Mouse (Mus musculus): Measurements from ENCODE around the gene Gm14548. TPM values are rescaled to one million over a fixed set of nuclear protein-coding genes. Genes with fewer than 3 reads are reported as not detected.
"Not testable (repeated sequence)": the region's sequence is repeated elsewhere in the genome, so short reads cannot be mapped to it uniquely, and the experiment has no call there.

The Gm14548 gene
- polyA plus RNA-seq (2015; fragmentation: Nextera tagmentation; extraction: Ambion mirVana), result not detected in 2 replicates

- whole genome bisulfite sequencing, result 51% methylated on average over 3 of the region's 3 CpGs
- H3K4me3 ChIP-seq (ENCODE audit: low read depth, low read length); H3K36me3 ChIP-seq (ENCODE audit: control insufficient read depth, insufficient read depth); H3K4me1 ChIP-seq (replicated peaks; ENCODE audit: control insufficient read depth, insufficient read depth, low read length); H3K27me3 ChIP-seq (replicated peaks; ENCODE audit: control insufficient read depth, insufficient read depth, low read length); H3K9me3 ChIP-seq (ENCODE audit: control insufficient read depth); ATAC-seq; H3K9ac ChIP-seq (ENCODE audit: low read depth, low read length); H3K27ac ChIP-seq (ENCODE audit: low read depth, low read length); H3K4me2 ChIP-seq (replicated peaks; ENCODE audit: low read depth): not testable (repeated sequence)
These were observed at the start of gene Gm14548 for GRCm38 (mm10) chr7:3898036-3898590. Gm14548 (minus strand) TSS chr7:3898120.

DNA sequence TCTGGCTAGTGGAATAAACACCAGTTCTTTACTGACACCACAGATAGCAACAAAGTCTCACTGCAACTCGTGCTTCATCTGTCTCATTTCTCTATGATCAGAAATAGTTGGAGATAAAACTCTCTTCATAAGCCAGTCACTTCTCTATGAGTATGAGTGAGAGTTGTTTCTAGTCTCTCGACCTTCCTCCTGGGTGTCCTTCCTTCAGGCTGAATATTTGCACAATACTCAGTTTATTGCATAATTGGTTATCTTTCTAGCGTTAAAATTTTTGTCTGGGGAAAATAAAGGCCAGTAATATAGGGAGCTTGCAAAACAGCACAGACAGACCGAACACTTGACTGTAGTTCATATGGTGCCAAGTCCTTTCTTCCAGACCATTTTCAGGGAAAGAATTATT, 48.2 kb upstream of the Gm14548 start:
- no peaks in the 10 kb centered on the region for H3K4me1 ChIP-seq (replicated peaks; ENCODE audit: control insufficient read depth, insufficient read depth, low read length)
- TF ChIP-seq CTCF (IDR thresholded peaks at IDR 0.05; ENCODE audit: low read depth), result no peak
- no peak overlapping the region for H3K9ac ChIP-seq (ENCODE audit: low read depth, low read length)
- H3K4me3 ChIP-seq (ENCODE audit: low read depth, low read length), result no peak overlapping the region
- no peak for ATAC-seq
- H3K27ac ChIP-seq (ENCODE audit: low read depth, low read length), result no peak overlapping the region
- H3K9me3 ChIP-seq (ENCODE audit: control insufficient read depth), result no peaks in the 10 kb centered on the region
- no peaks in the 10 kb centered on the region for H3K36me3 ChIP-seq (ENCODE audit: control insufficient read depth, insufficient read depth)
- no peaks in the 10 kb centered on the region for H3K27me3 ChIP-seq (replicated peaks; ENCODE audit: control insufficient read depth, insufficient read depth, low read length)
- WGBS, result 59% methylated on average over 4 of the region's 4 CpGs
- H3K4me2 ChIP-seq (replicated peaks; ENCODE audit: low read depth), result no peak overlapping the region

GRCm38 (mm10) chr7:3940915-3941314, 43.0 kb upstream of the Gm14548 start:
- Histone ChIP-seq H3K36me3 (ENCODE audit: control insufficient read depth, insufficient read depth) (no peaks in the 10 kb centered on the region), H3K9ac (ENCODE audit: low read depth, low read length) (no peak overlapping the region), H3K4me2 (replicated peaks; ENCODE audit: low read depth) (no peak overlapping the region), H3K9me3 (ENCODE audit: control insufficient read depth) (no peaks in the 10 kb centered on the region), H3K27me3 (replicated peaks; ENCODE audit: control insufficient read depth, insufficient read depth, low read length) (no peaks in the 10 kb centered on the region), H3K27ac (ENCODE audit: low read depth, low read length) (no peak overlapping the region), H3K4me1 (replicated peaks; ENCODE audit: control insufficient read depth, insufficient read depth, low read length) (no peaks in the 10 kb centered on the region), H3K4me3 (ENCODE audit: low read depth, low read length) (no peak overlapping the region)
- ATAC-seq, result no peak
- 72% methylated on average over 3 of the region's 3 CpGs for WGBS
- no peak for TF ChIP-seq CTCF (IDR thresholded peaks at IDR 0.05; ENCODE audit: low read depth)

- 61% methylated on average over 1 of the region's 1 CpGs for WGBS
- TF ChIP-seq CTCF (IDR thresholded peaks at IDR 0.05; ENCODE audit: low read depth), result no peak
- ATAC-seq, result no peak
- Histone ChIP-seq H3K27ac (ENCODE audit: low read depth, low read length) (no peak overlapping the region), H3K4me1 (replicated peaks; ENCODE audit: control insufficient read depth, insufficient read depth, low read length) (no peaks in the 10 kb centered on the region), H3K9me3 (ENCODE audit: control insufficient read depth) (no peaks in the 10 kb centered on the region), H3K27me3 (replicated peaks; ENCODE audit: control insufficient read depth, insufficient read depth, low read length) (no peaks in the 10 kb centered on the region), H3K4me2 (replicated peaks; ENCODE audit: low read depth) (no peak overlapping the region), H3K36me3 (ENCODE audit: control insufficient read depth, insufficient read depth) (no peaks in the 10 kb centered on the region), H3K9ac (ENCODE audit: low read depth, low read length) (no peak overlapping the region), H3K4me3 (ENCODE audit: low read depth, low read length) (no peak overlapping the region)
These were observed 42.1 kb upstream of the Gm14548 start for GRCm38 (mm10) chr7:3939866-3940525.

GRCm38 (mm10) chr7:3935473-3935872, 37.6 kb upstream of the Gm14548 start:
- not testable (repeated sequence) for H3K9ac ChIP-seq (ENCODE audit: low read depth, low read length); H3K36me3 ChIP-seq (ENCODE audit: control insufficient read depth, insufficient read depth); H3K4me2 ChIP-seq (replicated peaks; ENCODE audit: low read depth); ATAC-seq; H3K9me3 ChIP-seq (ENCODE audit: control insufficient read depth); H3K27ac ChIP-seq (ENCODE audit: low read depth, low read length); H3K27me3 ChIP-seq (replicated peaks; ENCODE audit: control insufficient read depth, insufficient read depth, low read length); H3K4me1 ChIP-seq (replicated peaks; ENCODE audit: control insufficient read depth, insufficient read depth, low read length); H3K4me3 ChIP-seq (ENCODE audit: low read depth, low read length)

GRCm38 (mm10) chr7:3915387-3915786, 17.5 kb upstream of the Gm14548 start, which contains the start of gene Lilra6:
Lilra6 (minus strand) TSS chr7:3915503.
- WGBS, result 63% methylated on average over 2 of the region's 2 CpGs
- not testable (repeated sequence) for H3K9ac ChIP-seq (ENCODE audit: low read depth, low read length); H3K4me3 ChIP-seq (ENCODE audit: low read depth, low read length); H3K27ac ChIP-seq (ENCODE audit: low read depth, low read length); H3K4me1 ChIP-seq (replicated peaks; ENCODE audit: control insufficient read depth, insufficient read depth, low read length); H3K36me3 ChIP-seq (ENCODE audit: control insufficient read depth, insufficient read depth); H3K9me3 ChIP-seq (ENCODE audit: control insufficient read depth); ATAC-seq; H3K27me3 ChIP-seq (replicated peaks; ENCODE audit: control insufficient read depth, insufficient read depth, low read length); H3K4me2 ChIP-seq (replicated peaks; ENCODE audit: low read depth)

Data from intestine, postnatal 0 days (tissue).